28 mouse cellular contexts compared by ENCODE assay signal in genomic region chr5:135582330-135582729, GRCm38 (mm10). TPM values are rescaled to one million over a fixed set of nuclear protein-coding genes. Genes with fewer than 3 reads are reported as not detected.
DNase-seq lines count a peak whose midpoint lies in the region; ATAC-seq and TF ChIP-seq lines count a peak whose summit lies in the region.
"Had no signal": no experiment of that assay in that cellular context is flagged by ENCODE, and none has a peak within 500 bp of the region (broad histone marks: within the 10 kb centered on the region; RNA-seq: fewer than 3 reads in every experiment).

No protein-coding gene starts in this region.

- H3K79me2 ChIP-seq in liver, adult 2 months (ENCODE audit: control insufficient read depth, insufficient read depth, low read length): no peaks in the 10 kb centered on the region

- 78% methylated on average over 4 of the region's 4 CpGs for WGBS in liver, adult 2 months

- no peak for TF ChIP-seq CTCF in liver, adult 2 months (IDR thresholded peaks at IDR 0.05; ENCODE audit: low read depth, low read length)
- TF ChIP-seq CTCF in bone marrow macrophage, adult 2 months (IDR thresholded peaks at IDR 0.05; ENCODE audit: low read depth, low read length): no peak

- no peak overlapping the region for H3K9ac ChIP-seq in liver, adult 2 months (ENCODE audit: low read depth, low read length)
- H3K9ac ChIP-seq: embryonic facial prominence, embryonic 12.5 days; forebrain, embryonic 12.5 days; heart, embryonic 12.5 days; hindbrain, embryonic 15.5 days had no signal

- no peaks in the 10 kb centered on the region for H3K36me3 ChIP-seq in liver, adult 2 months (ENCODE audit: control insufficient read depth, insufficient read depth, low read length)
- H3K36me3 ChIP-seq: embryonic facial prominence, embryonic 12.5 days; forebrain, embryonic 12.5 days; heart, embryonic 12.5 days; hindbrain, embryonic 15.5 days had no signal

- no peak for TF ChIP-seq POLR2A in liver, adult 2 months (IDR thresholded peaks at IDR 0.05; ENCODE audit: extremely low read depth, insufficient read depth, low read length)
- no peak for TF ChIP-seq POLR2A in bone marrow macrophage, adult 2 months (IDR thresholded peaks at IDR 0.05; ENCODE audit: borderline replicate concordance, low read depth, low read length)

- H3K27ac ChIP-seq in liver, adult 2 months (replicated peaks; ENCODE audit: insufficient read depth, low read depth, low read length): no peak overlapping the region
- H3K27ac ChIP-seq in bone marrow macrophage, adult 2 months (ENCODE audit: insufficient read depth, low read depth, low read length): peak overlapping the region; percentile 21
- H3K27ac ChIP-seq: embryonic facial prominence, embryonic 12.5 days; forebrain, embryonic 12.5 days; hindbrain, embryonic 15.5 days had no signal

- H3K4me1 ChIP-seq in liver, adult 2 months (ENCODE audit: control insufficient read depth, insufficient read depth, low read length): no peaks in the 10 kb centered on the region
- peaks cover 13% of the 10 kb centered on the region for H3K4me1 ChIP-seq in bone marrow macrophage, adult 2 months (ENCODE audit: control insufficient read depth, insufficient read depth, low read length)
- H3K4me1 ChIP-seq: embryonic facial prominence, embryonic 12.5 days; forebrain, embryonic 12.5 days; heart, embryonic 12.5 days; hindbrain, embryonic 15.5 days had no signal

- peak; percentile 18 for DNase-seq in liver, adult 2 months (ENCODE audit: extremely low read depth, low read depth, low spot score)
- DNase-seq in liver: no peak
- DNase-seq in telencephalon, adult 2 months (ENCODE audit: low read depth, low spot score): peak; percentile 13
- DNase-seq in T-cell, adult 2 months (ENCODE audit: low spot score): no peak
- DNase-seq in frontal cortex, postnatal 10 days (ENCODE audit: low spot score in 2 of 2): no peak
- DNase-seq: adrenal gland, postnatal 14 days; cerebellum, adult 11 months; cerebellum, adult 8-10 months; cerebellum, postnatal 14 days; gastrocnemius, postnatal 14 days; heart, postnatal 36 days had no signal

- peak; percentile 76 for ATAC-seq in granulocyte monocyte progenitor cell, adult 5-6 weeks (replicated peaks; ENCODE audit: poor library complexity, severe bottlenecking)
- ATAC-seq: forebrain, embryonic 16.5 days; intestine, embryonic 16.5 days had no signal

- no peak overlapping the region for H3K4me3 ChIP-seq in liver, adult 2 months (ENCODE audit: insufficient read depth, low read depth, low read length)
- no peak overlapping the region for H3K4me3 ChIP-seq in bone marrow macrophage, adult 2 months (ENCODE audit: insufficient read depth, low read length)
- H3K4me3 ChIP-seq: embryonic facial prominence, embryonic 12.5 days; forebrain, embryonic 12.5 days; heart, embryonic 12.5 days; hindbrain, embryonic 15.5 days had no signal

- 0 out of 2 replicates have a peak, but pooled peaks cover 2% of the 10 kb centered on the region for H3K27me3 ChIP-seq in liver, adult 2 months (ENCODE audit: control insufficient read depth, insufficient read depth, low read length)
- H3K27me3 ChIP-seq: embryonic facial prominence, embryonic 12.5 days; forebrain, embryonic 12.5 days; heart, embryonic 12.5 days; hindbrain, embryonic 15.5 days had no signal

RNA-seq across cellular contexts. Expression of gene Ccl24, which starts 9.5 kb away (rescaled TPM):
- 3.7 and 8.2 TPM in 2 replicates for total RNA-seq in liver, adult 2 months (2014; rRNA removed)
- 1.8 and 5.3 TPM in 2 replicates for polyA plus RNA-seq in liver, adult 2 months (2012; rRNA removed)
- 0.71 and 1.1 TPM in 2 replicates for polyA plus RNA-seq in bone marrow macrophage, adult 2 months (2012; ENCODE audit: insufficient read depth, insufficient read length, missing spikeins)
- total RNA-seq in granulocyte monocyte progenitor cell, adult 5-6 weeks (2014; fragmentation: Nextera tagmentation): 2.3 and 3.9 TPM in 2 replicates
- total RNA-seq in granulocyte monocyte progenitor cell, adult 5-6 weeks (2017): 1.4 TPM in 1 of 2 replicates, not detected in the other
- total RNA-seq: ES-E14 had no signal

RNA-seq across cellular contexts. Expression of gene Ccl26, which starts 19.0 kb away (rescaled TPM):
- not detected in 2 replicates for total RNA-seq in liver, adult 2 months (2014; rRNA removed)
- not detected in 2 replicates for polyA plus RNA-seq in liver, adult 2 months (2012; rRNA removed)
- not detected in 2 replicates for polyA plus RNA-seq in bone marrow macrophage, adult 2 months (2012; ENCODE audit: insufficient read depth, insufficient read length, missing spikeins)
- total RNA-seq in granulocyte monocyte progenitor cell, adult 5-6 weeks (2014; fragmentation: Nextera tagmentation): not detected in 2 replicates
- not detected in 2 replicates for total RNA-seq in granulocyte monocyte progenitor cell, adult 5-6 weeks (2017)
- total RNA-seq: adrenal gland, adult 18-20 months; adrenal gland, postnatal 14 days; ES-E14; gastrocnemius, adult 18-20 months; gastrocnemius, postnatal 14 days; heart, adult 18-20 months; heart, postnatal 36 days had no signal
- polyA plus RNA-seq: brain, embryonic 14.5 days; cortical plate, adult 2 months; embryonic facial prominence, embryonic 12.5 days; forebrain, embryonic 12.5 days; forebrain, embryonic 16.5 days; frontal cortex, adult 2 months; heart, embryonic 12.5 days; heart, embryonic 16.5 days; hindbrain, embryonic 11.5 days; hindbrain, embryonic 15.5 days; intestine, embryonic 16.5 days had no signal

RNA-seq across cellular contexts. Expression of gene Hip1, which starts 37.4 kb away (rescaled TPM):
- 3.2 and 6.5 TPM in 2 replicates for total RNA-seq in liver, adult 2 months (2014; rRNA removed)
- 2.2 and 3.1 TPM in 2 replicates for polyA plus RNA-seq in liver, adult 2 months (2012; rRNA removed)
- polyA plus RNA-seq in bone marrow macrophage, adult 2 months (2012; ENCODE audit: insufficient read depth, insufficient read length, missing spikeins): 50.3 and 59.5 TPM in 2 replicates
- total RNA-seq in granulocyte monocyte progenitor cell, adult 5-6 weeks (2014; fragmentation: Nextera tagmentation): 21.2 and 21.4 TPM in 2 replicates
- total RNA-seq in granulocyte monocyte progenitor cell, adult 5-6 weeks (2017): 8.7 and 11.4 TPM in 2 replicates

RNA-seq across cellular contexts. Expression of gene Rhbdd2, which starts 50.1 kb away (rescaled TPM):
- total RNA-seq in liver, adult 2 months (2014; rRNA removed): 8.5 and 9.7 TPM in 2 replicates
- 17.0 and 20.9 TPM in 2 replicates for polyA plus RNA-seq in liver, adult 2 months (2012; rRNA removed)
- 11.5 and 13.9 TPM in 2 replicates for polyA plus RNA-seq in bone marrow macrophage, adult 2 months (2012; ENCODE audit: insufficient read depth, insufficient read length, missing spikeins)
- 14.1 and 19.1 TPM in 2 replicates for total RNA-seq in granulocyte monocyte progenitor cell, adult 5-6 weeks (2014; fragmentation: Nextera tagmentation)
- 4.3 and 8.2 TPM in 2 replicates for total RNA-seq in granulocyte monocyte progenitor cell, adult 5-6 weeks (2017)

Comparison
In these comparisons a context has a peak if more than half of its experiments do, and no peak if none do; other contexts are left out.
1. DNase-seq: peak in liver, adult 2 months (single experiment) and telencephalon, adult 2 months (single experiment); none in liver (single experiment), T-cell, adult 2 months (single experiment) and frontal cortex, postnatal 10 days (0 of 2).